Mouse (Mus musculus): ENCODE measurements around the gene Ppp4c. TPM values are rescaled to one million over a fixed set of nuclear protein-coding genes. Genes with fewer than 3 reads are reported as not detected.

Gene Ppp4c
- total and polyA plus RNA-seq, 2 experiments, result 45.8 to 97.2 TPM

GRCm38 (mm10) chr7:126800269-126801056, 8.2 kb upstream of the Ppp4c start:
- Histone ChIP-seq H3K27me3 (ENCODE audit: control insufficient read depth, insufficient read depth, low read length) (no peaks in the 10 kb centered on the region), H3K27ac (replicated peaks; ENCODE audit: insufficient read depth, low read depth, low read length) (peak overlapping the region; percentile 82), H3K4me1 (ENCODE audit: control insufficient read depth, insufficient read depth, low read length) (0 out of 2 replicates have a peak, but pooled peaks cover 3% of the 10 kb centered on the region), H3K36me3 (ENCODE audit: control insufficient read depth, insufficient read depth, low read length) (peaks cover 10% of the 10 kb centered on the region; the same call in 1 of the 2 replicates), H3K79me2 (ENCODE audit: control insufficient read depth, insufficient read depth, low read length) (peaks cover 3% of the 10 kb centered on the region; the same call in 1 of the 2 replicates), H3K4me3 (ENCODE audit: insufficient read depth, low read depth, low read length) (peak overlapping the region; percentile 60; the same call in 1 of the 2 replicates), H3K9ac (ENCODE audit: low read depth, low read length) (peak overlapping the region; percentile 79)
- no peak for DNase-seq (ENCODE audit: extremely low read depth, low read depth, low spot score)
- 79% methylated on average over 5 of the region's 5 CpGs for WGBS
- TF ChIP-seq CTCF (IDR thresholded peaks at IDR 0.05; ENCODE audit: low read depth, low read length), result no peak
- no peak for TF ChIP-seq POLR2A (IDR thresholded peaks at IDR 0.05; ENCODE audit: extremely low read depth, insufficient read depth, low read length)

GRCm38 (mm10) chr7:126799468-126800268, 7.4 kb upstream of the Ppp4c start:
- H3K4me1 ChIP-seq (ENCODE audit: control insufficient read depth, insufficient read depth, low read length), result 0 out of 2 replicates have a peak, but pooled peaks cover 3% of the 10 kb centered on the region
- H3K79me2 ChIP-seq (ENCODE audit: control insufficient read depth, insufficient read depth, low read length), result peaks cover 3% of the 10 kb centered on the region; the same call in 1 of the 2 replicates
- H3K27me3 ChIP-seq (ENCODE audit: control insufficient read depth, insufficient read depth, low read length), result no peaks in the 10 kb centered on the region
- peak overlapping the region; percentile 82 for H3K27ac ChIP-seq (replicated peaks; ENCODE audit: insufficient read depth, low read depth, low read length)
- H3K9ac ChIP-seq (ENCODE audit: low read depth, low read length), result peak overlapping the region; percentile 79
- H3K4me3 ChIP-seq (ENCODE audit: insufficient read depth, low read depth, low read length), result peak overlapping the region; percentile 60
- peak; percentile 69; the same call in 1 of the 2 replicates for TF ChIP-seq POLR2A (IDR thresholded peaks at IDR 0.05; ENCODE audit: extremely low read depth, insufficient read depth, low read length)
- TF ChIP-seq CTCF (IDR thresholded peaks at IDR 0.05; ENCODE audit: low read depth, low read length), result peak; percentile 59
- DNase-seq (ENCODE audit: extremely low read depth, low read depth, low spot score), result no peak
- peaks cover 16% of the 10 kb centered on the region for H3K36me3 ChIP-seq (ENCODE audit: control insufficient read depth, insufficient read depth, low read length)
- WGBS, result under 1% methylated on average over 38 of the region's 38 CpGs

GRCm38 (mm10) chr7:126799050-126799467, 6.8 kb upstream of the Ppp4c start:
- Histone ChIP-seq H3K79me2 (ENCODE audit: control insufficient read depth, insufficient read depth, low read length) (peaks cover 3% of the 10 kb centered on the region; the same call in 1 of the 2 replicates), H3K4me1 (ENCODE audit: control insufficient read depth, insufficient read depth, low read length) (0 out of 2 replicates have a peak, but pooled peaks cover 3% of the 10 kb centered on the region), H3K27me3 (ENCODE audit: control insufficient read depth, insufficient read depth, low read length) (no peaks in the 10 kb centered on the region), H3K27ac (replicated peaks; ENCODE audit: insufficient read depth, low read depth, low read length) (peak overlapping the region; percentile 82), H3K9ac (ENCODE audit: low read depth, low read length) (peak overlapping the region; percentile 89), H3K4me3 (ENCODE audit: insufficient read depth, low read depth, low read length) (peak overlapping the region; percentile 75), H3K36me3 (ENCODE audit: control insufficient read depth, insufficient read depth, low read length) (peaks cover 17% of the 10 kb centered on the region)
- WGBS, result 0% methylated on average over 36 of the region's 36 CpGs
- DNase-seq (ENCODE audit: extremely low read depth, low read depth, low spot score), result peak; percentile 91
- TF ChIP-seq CTCF (IDR thresholded peaks at IDR 0.05; ENCODE audit: low read depth, low read length) (0 out of 2 replicates have a peak, but pooled peaks have one; percentile 24), POLR2A (IDR thresholded peaks at IDR 0.05; ENCODE audit: extremely low read depth, insufficient read depth, low read length) (peak; percentile 98)

- peak overlapping the region; percentile 82 for H3K27ac ChIP-seq (replicated peaks; ENCODE audit: insufficient read depth, low read depth, low read length)
- no peak for TF ChIP-seq CTCF (IDR thresholded peaks at IDR 0.05; ENCODE audit: low read depth, low read length)
- TF ChIP-seq POLR2A (IDR thresholded peaks at IDR 0.05; ENCODE audit: extremely low read depth, insufficient read depth, low read length), result no peak
- H3K9ac ChIP-seq (ENCODE audit: low read depth, low read length), result peak overlapping the region; percentile 89
- no peaks in the 10 kb centered on the region for H3K27me3 ChIP-seq (ENCODE audit: control insufficient read depth, insufficient read depth, low read length)
- DNase-seq (ENCODE audit: extremely low read depth, low read depth, low spot score), result no peak
- H3K36me3 ChIP-seq (ENCODE audit: control insufficient read depth, insufficient read depth, low read length), result peaks cover 17% of the 10 kb centered on the region
- H3K79me2 ChIP-seq (ENCODE audit: control insufficient read depth, insufficient read depth, low read length), result peaks cover 3% of the 10 kb centered on the region; the same call in 1 of the 2 replicates
- 0 out of 2 replicates have a peak, but pooled peaks cover 3% of the 10 kb centered on the region for H3K4me1 ChIP-seq (ENCODE audit: control insufficient read depth, insufficient read depth, low read length)
- H3K4me3 ChIP-seq (ENCODE audit: insufficient read depth, low read depth, low read length), result peak overlapping the region; percentile 75
- under 1% methylated on average over 40 of the region's 40 CpGs for WGBS
Measured at GRCm38 (mm10) chr7:126798127-126799049, 6.1 kb upstream of the Ppp4c start.

Measured in liver, adult 2 months (tissue).